Mouse (Mus musculus) intestine, postnatal 0 days (tissue): Measurements from ENCODE around the gene Adh7. TPM values are rescaled to one million over a fixed set of nuclear protein-coding genes. Genes with fewer than 3 reads are reported as not detected.
A peak's percentile ranks its signal among the peaks of the same experiment; 100 is the strongest.

Experiments used
- ATAC-seq: fragments of 200-750 bp; cut with Nextera tagmentation; 2 replicates; pipeline ENCODE4 v1.8.0; 2017; ENCODE audit warnings: mild to moderate bottlenecking, moderate TSS enrichment, moderate library complexity
- H3K27ac ChIP-seq: fragments of 300-500 bp; sonication (generic); 2 replicates; pipeline ENCODE4 v1.5.1; 2014; ENCODE audit warnings: mild to moderate bottlenecking, low read depth, low read length, moderate library complexity
- H3K27me3 ChIP-seq: fragments of 300-500 bp; sonication (generic); replicated peaks from 2 replicates; pipeline ENCODE4 v1.6.1; 2014; ENCODE audit warnings: low read length, mixed read lengths; ENCODE audit not compliant: control insufficient read depth, insufficient read depth
- H3K36me3 ChIP-seq: fragments of 300-500 bp; sonication (generic); 2 replicates; pipeline ENCODE4 v1.6.1; 2014; ENCODE audit warnings: mild to moderate bottlenecking, moderate library complexity; ENCODE audit not compliant: control insufficient read depth, insufficient read depth
- H3K4me1 ChIP-seq: fragments of 300-500 bp; sonication (generic); replicated peaks from 2 replicates; pipeline ENCODE4 v1.6.1; 2014; ENCODE audit warnings: antibody characterized with exemption, low read length, mixed read lengths; ENCODE audit not compliant: control insufficient read depth, insufficient read depth
- H3K4me2 ChIP-seq: fragments of 300-500 bp; sonication (generic); replicated peaks from 2 replicates; pipeline ENCODE4 v1.6.1; 2014; ENCODE audit warnings: low read depth, mild to moderate bottlenecking, moderate library complexity
- H3K4me3 ChIP-seq: fragments of 300-500 bp; sonication (generic); 2 replicates; pipeline ENCODE4 v1.5.1; 2014; ENCODE audit warnings: low read depth, low read length
- H3K9ac ChIP-seq: fragments of 300-500 bp; sonication (generic); 2 replicates; pipeline ENCODE4 v1.6.1; 2014; ENCODE audit warnings: mild to moderate bottlenecking, low read depth, low read length
- H3K9me3 ChIP-seq: fragments of 300-500 bp; sonication (generic); 2 replicates; pipeline ENCODE4 v1.6.1; 2016; ENCODE audit warnings: mixed run types; ENCODE audit not compliant: control insufficient read depth
- CTCF ChIP-seq: sonication (generic); IDR thresholded peaks from 2 replicates; pipeline ENCODE4 v1.5.1; 2016; ENCODE audit warnings: low read depth, mild to moderate bottlenecking, control low read depth, antibody characterized with exemption, moderate library complexity
- whole genome bisulfite sequencing: fragments of 180-500 bp; shearing (Covaris S2); extraction: QIAGEN DNeasy Blood & Tissue Kit; methylation state at CpG from one replicate; pipeline ENCODE4 v1.1.7; 2014; 5-methylcytosine and 5-hydroxymethylcytosine counted together
- polyA plus RNA-seq: library from polyadenylated mRNA; unstranded; fragments of >200 nt; fragmentation: Nextera tagmentation; extraction: Ambion mirVana; gene quantifications from 2 replicates; pipeline ENCODE4 v1.2.1, GENCODE M21; 2015

Gene Adh7
- polyA plus RNA-seq, 1 experiment from 2014 or later: 0.64 TPM

DNA sequence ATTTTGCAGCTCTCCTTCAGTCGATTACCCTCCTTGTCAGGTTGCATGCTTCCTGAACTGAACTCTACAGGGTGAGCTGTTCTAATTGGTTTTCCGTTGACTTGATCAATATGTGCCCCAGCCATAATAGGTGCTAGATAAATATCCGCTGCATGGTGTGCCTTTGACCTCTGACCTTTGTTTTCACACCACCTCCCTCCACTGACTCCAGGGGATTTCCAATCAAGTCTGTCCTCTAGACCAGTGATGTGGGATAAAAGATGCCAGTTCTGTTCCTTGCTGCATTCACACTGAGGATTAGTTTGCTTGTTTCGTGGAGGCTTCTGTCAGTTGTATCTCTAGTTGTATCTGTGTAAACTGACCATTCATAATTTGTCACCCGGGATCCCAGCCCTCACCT lies 36.6 kb downstream of the Adh7 start:
- 47% methylated on average over 5 of the region's 5 CpGs for WGBS
- no peak overlapping the region for H3K4me3 ChIP-seq
- H3K27ac ChIP-seq: no peak overlapping the region
- ATAC-seq: peak; percentile 31; the same call in 1 of the 2 replicates
- H3K4me1 ChIP-seq: no peaks in the 10 kb centered on the region
- H3K4me2 ChIP-seq: no peak overlapping the region
- H3K9ac ChIP-seq: no peak overlapping the region
- no peak for TF ChIP-seq CTCF
- no peaks in the 10 kb centered on the region for H3K9me3 ChIP-seq
- H3K36me3 ChIP-seq: no peaks in the 10 kb centered on the region
- no peaks in the 10 kb centered on the region for H3K27me3 ChIP-seq

GRCm38 (mm10) chr3:138255366-138255765 lies 37.8 kb downstream of the Adh7 start:
- Histone ChIP-seq H3K4me1 (no peaks in the 10 kb centered on the region), H3K4me2 (no peak overlapping the region), H3K27ac (no peak overlapping the region), H3K9me3 (no peaks in the 10 kb centered on the region), H3K9ac (no peak overlapping the region), H3K36me3 (no peaks in the 10 kb centered on the region), H3K4me3 (no peak overlapping the region), H3K27me3 (no peaks in the 10 kb centered on the region)
- no peak for ATAC-seq
- no peak for TF ChIP-seq CTCF
- 63% methylated on average over 3 of the region's 3 CpGs for WGBS

- Histone ChIP-seq H3K4me2 (no peak overlapping the region), H3K4me3 (no peak overlapping the region), H3K4me1 (no peaks in the 10 kb centered on the region), H3K27me3 (no peaks in the 10 kb centered on the region), H3K27ac (no peak overlapping the region), H3K36me3 (no peaks in the 10 kb centered on the region), H3K9ac (no peak overlapping the region), H3K9me3 (no peaks in the 10 kb centered on the region)
- 56% methylated on average over 9 of the region's 9 CpGs for WGBS
- no peak for TF ChIP-seq CTCF
- ATAC-seq: 0 out of 2 replicates have a peak, but pooled peaks have one; percentile 13
Measured at GRCm38 (mm10) chr3:138255780-138256550, 38.4 kb downstream of the Adh7 start.

- H3K27ac ChIP-seq: no peak within 1 kb of the TSS
- no peak for ATAC-seq
- H3K36me3 ChIP-seq: no peaks in the 10 kb centered on the region
- no peaks in the 10 kb centered on the region for H3K9me3 ChIP-seq
- H3K27me3 ChIP-seq: no peaks in the 10 kb centered on the region
- WGBS: 64% methylated on average over 11 of the region's 11 CpGs
- no peak for TF ChIP-seq CTCF
- no peak within 1 kb of the TSS for H3K4me2 ChIP-seq
- H3K4me1 ChIP-seq: no peaks in the 10 kb centered on the region
- no peak within 1 kb of the TSS for H3K9ac ChIP-seq
- no peak within 1 kb of the TSS for H3K4me3 ChIP-seq
Measured at GRCm38 (mm10) chr3:138260721-138261669, 43.4 kb downstream of the Adh7 start, which contains the start of gene Adh1. Adh1 (plus strand) TSS chr3:138260991.

DNA sequence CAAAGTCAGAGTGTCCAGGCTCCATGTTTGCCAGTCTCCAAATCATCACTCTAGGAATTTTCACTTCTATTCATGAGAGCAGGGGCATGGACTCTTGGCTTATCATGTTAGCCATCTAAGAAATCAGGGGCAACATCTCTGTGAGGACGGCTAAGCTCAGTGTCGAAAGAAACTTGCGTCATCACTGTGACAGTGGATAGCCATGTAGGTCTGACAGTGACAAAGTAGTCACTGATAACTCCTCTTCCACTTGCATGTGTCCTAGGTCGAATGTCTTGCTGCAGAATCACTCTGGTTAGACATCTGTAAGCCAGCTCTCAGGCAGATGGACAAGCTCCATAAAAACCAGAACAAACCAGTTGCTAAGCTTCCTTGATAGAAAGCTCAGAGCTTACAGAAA lies 45.0 kb downstream of the Adh7 start:
- H3K4me2 ChIP-seq: no peak overlapping the region
- WGBS: 39% methylated on average over 4 of the region's 4 CpGs
- TF ChIP-seq CTCF: no peak

More for the DNA sequence above, 45.0 kb downstream of the Adh7 start:
- Histone ChIP-seq H3K4me1 (no peaks in the 10 kb centered on the region), H3K27me3 (no peaks in the 10 kb centered on the region), H3K9me3 (no peaks in the 10 kb centered on the region), H3K27ac (no peak overlapping the region), H3K36me3 (no peaks in the 10 kb centered on the region), H3K9ac (no peak overlapping the region), H3K4me3 (no peak overlapping the region)
- no peak for ATAC-seq
